Mouse (Mus musculus) cortical plate, adult 2 months (tissue): ENCODE results near the gene Pxt1. TPM values are rescaled to one million over a fixed set of nuclear protein-coding genes. Genes with fewer than 3 reads are reported as not detected.

Experiments used
- H3K27ac ChIP-seq: fragments of 200-500 bp; 2 replicates; pipeline ENCODE4 v1.5.1; 2012; ENCODE audit warnings: low read length, control low read depth, inconsistent platforms; ENCODE audit not compliant: insufficient read depth
- H3K4me1 ChIP-seq: fragments of 200-500 bp; 2 replicates; pipeline ENCODE4 v1.6.1; 2011; ENCODE audit warnings: low read length; ENCODE audit not compliant: control insufficient read depth, insufficient read depth
- H3K4me3 ChIP-seq: fragments of 200-500 bp; 2 replicates; pipeline ENCODE4 v1.5.1; 2011; ENCODE audit warnings: mild to moderate bottlenecking, low read length, control low read depth; ENCODE audit not compliant: insufficient read depth
- CTCF ChIP-seq: fragments of 200-500 bp; IDR thresholded peaks from 2 replicates; pipeline ENCODE4 v1.5.1; 2011; ENCODE audit warnings: mild to moderate bottlenecking, control low read depth, low read length; ENCODE audit not compliant: insufficient read depth; ENCODE audit errors: extremely low read depth
- POLR2A ChIP-seq: fragments of 200-500 bp; IDR thresholded peaks from 2 replicates; pipeline ENCODE4 v1.6.1; 2011; ENCODE audit warnings: mild to moderate bottlenecking, low read length, control low read depth; ENCODE audit not compliant: insufficient read depth; ENCODE audit errors: extremely low read depth
- polyA plus RNA-seq: library from polyadenylated mRNA; depleted of rRNA; stranded (reverse); fragments of >200 nt; gene quantifications from 2 replicates; pipeline ENCODE4 v1.2.3, GENCODE M21; 2012

The Pxt1 gene
- polyA plus RNA-seq, 1 experiment: not detected

DNA sequence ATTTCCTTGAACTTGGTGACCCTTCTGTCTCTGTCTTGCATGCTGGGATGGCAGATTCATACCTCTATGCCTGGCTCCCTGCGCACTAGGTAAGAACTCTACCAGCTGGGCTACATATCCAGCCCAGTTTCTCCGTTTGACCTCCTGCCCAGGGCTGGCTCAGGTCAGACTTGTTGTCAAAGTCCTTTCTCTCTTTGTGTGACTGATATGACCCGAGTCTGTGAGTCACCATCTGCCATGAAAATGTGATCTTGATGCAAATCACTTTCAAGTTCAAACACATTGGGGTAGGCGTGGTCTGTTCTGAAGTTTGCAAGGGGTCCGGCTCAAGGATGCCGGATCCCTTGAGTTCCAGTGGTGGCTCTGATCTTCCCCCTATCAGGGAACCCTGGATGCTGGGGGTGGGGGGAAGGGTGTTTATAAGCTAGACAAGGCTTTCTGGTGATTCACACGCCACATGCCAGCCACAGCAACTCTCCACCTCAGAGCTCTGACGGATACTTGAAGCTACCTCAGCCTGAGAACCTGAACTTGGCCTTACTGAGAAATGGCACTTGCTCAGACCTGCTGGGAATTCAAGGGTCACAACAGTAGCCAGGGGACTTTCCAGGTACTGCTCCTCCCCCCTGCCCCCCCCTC, 18.6 kb downstream of the Pxt1 start:
- Histone ChIP-seq H3K4me1 (no peaks in the 10 kb centered on the region), H3K4me3 (no peak overlapping the region), H3K27ac (no peak overlapping the region)
- TF ChIP-seq POLR2A: no peak
- TF ChIP-seq CTCF: no peak

DNA sequence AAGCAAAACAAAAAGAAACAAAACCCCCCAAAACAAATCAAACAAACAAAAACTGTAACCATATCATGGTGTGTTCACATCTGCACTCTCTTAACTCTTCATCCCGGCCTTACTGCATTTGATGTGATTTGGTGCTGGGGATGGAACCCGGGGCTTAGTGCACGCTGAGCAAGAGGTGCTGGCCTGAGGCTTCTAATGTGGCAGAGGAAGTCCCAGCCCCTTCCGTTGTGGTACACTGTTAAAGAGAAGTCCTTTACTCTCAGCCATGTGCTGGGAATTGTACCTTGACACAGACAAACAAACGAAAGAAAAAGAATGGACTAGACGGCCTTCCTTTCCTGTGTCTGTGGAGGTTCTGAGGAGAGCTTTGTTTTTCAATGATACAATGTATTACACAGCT, 21.5 kb downstream of the Pxt1 start:
- H3K4me1 ChIP-seq: no peaks in the 10 kb centered on the region
- no peak overlapping the region for H3K27ac ChIP-seq
- no peak for TF ChIP-seq POLR2A
- no peak overlapping the region for H3K4me3 ChIP-seq

DNA sequence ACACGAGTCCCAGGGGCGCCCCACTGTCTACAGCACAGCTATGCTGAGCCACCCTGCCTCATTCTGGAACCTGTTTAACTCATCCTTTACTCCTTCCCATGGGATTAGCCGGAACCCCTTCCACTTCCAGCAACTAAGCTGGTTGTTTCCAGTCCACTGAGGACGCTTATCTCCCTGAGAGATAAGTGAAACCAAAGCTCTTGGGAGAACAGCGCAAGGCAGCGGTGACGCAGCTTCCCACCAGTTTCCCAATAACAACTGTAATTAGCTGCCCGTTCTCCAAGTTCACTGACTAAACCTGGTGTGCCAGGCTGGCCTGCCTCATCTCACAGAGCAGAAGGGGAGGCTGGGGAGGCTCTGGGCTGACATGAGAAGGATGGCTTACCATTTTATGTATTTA, 22.6 kb downstream of the Pxt1 start:
- H3K4me3 ChIP-seq: no peak overlapping the region
- no peaks in the 10 kb centered on the region for H3K4me1 ChIP-seq
- TF ChIP-seq CTCF: no peak
- TF ChIP-seq POLR2A: no peak
- no peak overlapping the region for H3K27ac ChIP-seq

DNA sequence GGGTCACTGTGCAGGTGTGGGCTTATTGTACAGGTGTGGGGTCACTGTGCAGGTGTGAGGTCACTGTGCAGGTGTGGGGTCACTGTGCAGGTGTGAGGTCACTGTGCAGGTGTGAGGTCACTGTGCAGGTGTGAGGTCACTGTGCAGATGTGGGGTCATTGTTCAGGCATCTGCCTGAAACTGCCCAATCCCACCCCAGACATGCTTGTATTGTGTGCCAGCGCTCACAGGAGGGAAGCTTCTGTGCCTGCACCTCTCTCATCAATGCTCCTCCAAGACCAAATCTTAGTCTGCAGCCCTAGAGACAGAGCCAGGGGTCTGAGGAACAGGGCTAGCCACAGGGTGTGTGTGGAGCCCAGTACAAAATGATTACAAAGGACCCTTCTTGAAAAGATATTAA, 27.1 kb downstream of the Pxt1 start:
- Histone ChIP-seq H3K4me1 (no peaks in the 10 kb centered on the region), H3K27ac (no peak overlapping the region), H3K4me3 (no peak overlapping the region)
- TF ChIP-seq POLR2A (no peak), CTCF (no peak)

DNA sequence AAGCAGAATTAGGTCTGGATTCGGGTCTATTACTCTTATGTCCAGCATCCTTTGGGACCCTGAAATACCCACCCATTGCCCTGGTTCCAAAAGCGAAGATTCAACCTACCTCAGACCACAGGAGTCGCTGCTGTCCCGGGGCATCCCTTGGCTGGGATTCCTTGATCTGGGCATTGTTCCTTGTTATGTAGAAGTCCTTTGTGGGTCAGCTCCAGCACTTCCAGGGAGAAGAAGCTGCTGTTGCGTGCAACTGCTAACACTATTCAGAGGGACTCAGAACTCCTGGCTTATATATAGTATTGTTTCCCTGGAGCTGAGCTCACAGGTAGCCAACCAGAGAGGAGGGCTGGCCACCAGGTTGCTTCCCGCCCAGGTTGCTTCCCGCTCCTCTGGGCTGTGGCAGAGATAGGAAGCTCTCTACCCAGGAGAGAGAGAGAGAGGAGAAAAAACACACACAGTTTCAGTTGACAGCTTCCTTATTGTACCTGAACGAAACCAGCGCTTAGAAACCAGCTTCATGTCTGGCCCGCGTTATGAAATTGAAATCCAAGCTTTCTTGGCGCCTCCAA, 28.5 kb downstream of the Pxt1 start, which contains the start of gene 4930539E08Rik:
TSS of gene 4930539E08Rik (minus strand) at position 265 of the 569 bp plus-strand sequence.
- no peaks in the 10 kb centered on the region for H3K4me1 ChIP-seq
- H3K4me3 ChIP-seq: no peak within 1 kb of the TSS
- TF ChIP-seq CTCF (no peak), POLR2A (no peak)
- no peak within 1 kb of the TSS for H3K27ac ChIP-seq

DNA sequence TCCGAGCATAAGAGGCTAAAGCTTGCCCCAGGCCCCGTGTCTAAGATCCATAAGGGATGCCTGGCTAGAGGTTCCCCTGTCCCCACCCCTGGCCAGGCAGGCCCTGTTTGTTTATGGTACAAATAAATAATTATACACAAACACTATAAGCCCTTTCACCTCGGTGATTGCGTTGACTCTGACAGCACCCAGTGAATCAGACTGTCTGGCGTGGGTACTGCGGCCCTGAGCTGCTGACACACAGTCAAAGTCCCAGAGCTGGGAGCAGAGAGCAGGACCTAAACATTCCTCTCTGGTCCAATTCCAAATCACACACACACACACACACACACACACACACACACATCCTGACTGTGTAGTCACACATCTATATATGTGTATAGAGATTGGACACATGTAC, 29.7 kb downstream of the Pxt1 start:
- TF ChIP-seq POLR2A (no peak), CTCF (no peak)
- Histone ChIP-seq H3K4me1 (no peaks in the 10 kb centered on the region), H3K4me3 (no peak overlapping the region), H3K27ac (no peak overlapping the region)

DNA sequence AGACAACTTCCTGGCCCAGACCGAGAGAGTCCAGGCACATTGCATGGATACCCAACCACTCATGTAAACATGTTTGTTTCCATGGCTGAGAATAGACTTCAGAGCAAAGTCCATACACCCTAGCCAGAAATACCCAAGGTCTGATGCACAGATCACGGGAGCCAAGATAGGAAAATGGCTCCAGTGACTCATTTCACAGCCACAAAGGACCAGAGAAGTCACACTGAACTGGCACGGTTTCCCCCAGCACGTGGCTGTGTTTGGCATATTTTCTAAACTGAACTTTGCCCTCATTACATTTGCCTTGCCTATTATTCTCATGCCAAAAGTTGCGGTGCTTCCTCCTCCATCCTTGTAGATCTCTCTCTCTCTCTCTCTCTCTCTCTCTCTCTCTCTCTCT, 30.4 kb downstream of the Pxt1 start:
- Histone ChIP-seq H3K4me1 (peaks cover 1% of the 10 kb centered on the region; the same call in 1 of the 2 replicates), H3K4me3 (no peak overlapping the region), H3K27ac (no peak overlapping the region)
- TF ChIP-seq POLR2A (no peak), CTCF (no peak)

DNA sequence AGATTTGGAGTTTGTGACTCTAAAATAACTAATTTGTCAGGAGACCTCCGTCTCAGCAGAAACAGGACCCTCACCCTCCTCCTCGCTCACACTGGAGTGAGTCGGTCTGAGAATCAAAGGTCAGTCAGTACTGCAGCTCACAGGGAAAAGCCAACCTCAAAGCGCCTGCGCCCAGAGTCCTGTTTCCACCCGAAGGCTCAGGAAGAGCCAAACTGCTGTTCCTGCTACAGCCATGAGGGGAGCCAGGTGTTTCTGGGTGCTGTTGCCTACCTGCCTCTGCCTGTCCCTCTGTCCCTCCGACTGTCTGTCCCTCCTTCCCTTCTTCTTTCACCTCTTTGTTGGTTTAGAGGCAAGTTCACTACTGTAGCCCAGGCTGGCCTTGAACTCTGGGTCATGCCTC, 33.5 kb downstream of the Pxt1 start:
- Histone ChIP-seq H3K4me3 (no peak overlapping the region), H3K4me1 (peaks cover 5% of the 10 kb centered on the region; the same call in 1 of the 2 replicates), H3K27ac (no peak overlapping the region)
- no peak for TF ChIP-seq CTCF
- TF ChIP-seq POLR2A: no peak

DNA sequence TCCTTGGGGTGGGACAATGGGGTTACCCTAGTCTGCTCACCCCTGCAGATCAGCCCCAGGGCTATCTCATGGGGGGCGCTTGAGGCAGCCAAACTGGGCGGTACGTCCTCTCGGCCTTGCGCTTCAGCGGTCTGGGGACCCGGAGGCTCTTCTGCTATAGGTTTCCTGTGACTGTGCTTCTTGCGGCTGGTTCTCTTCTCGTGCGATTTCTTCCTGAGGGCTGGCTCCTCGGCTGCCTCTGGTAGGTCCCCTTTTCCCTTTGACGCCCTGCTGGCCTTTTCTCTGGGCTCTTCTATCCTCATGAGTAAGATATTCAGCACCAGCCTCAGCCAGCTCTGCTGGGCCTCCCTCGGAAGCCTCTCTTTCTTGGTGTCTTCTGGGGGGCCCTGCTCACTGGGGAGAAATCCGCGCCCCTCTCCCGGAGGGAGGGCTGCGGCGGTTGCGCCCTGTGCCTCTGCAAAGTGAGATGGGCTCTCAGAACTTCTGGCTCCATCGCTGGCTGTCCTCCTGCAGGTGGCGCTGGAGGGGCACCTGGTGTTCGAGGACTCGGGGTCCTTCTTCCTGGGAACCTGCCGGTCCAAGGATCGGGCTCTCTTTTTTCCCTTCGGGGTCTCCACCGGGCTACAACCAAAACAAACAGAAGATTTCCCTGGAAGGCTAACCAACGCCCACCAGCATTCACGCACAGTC, 34.2 kb downstream of the Pxt1 start:
- no peak overlapping the region for H3K27ac ChIP-seq
- H3K4me3 ChIP-seq: no peak overlapping the region
- TF ChIP-seq CTCF: 0 out of 2 replicates have a peak, but pooled peaks have one; percentile 18
- TF ChIP-seq POLR2A: no peak
- peaks cover 7% of the 10 kb centered on the region for H3K4me1 ChIP-seq

DNA sequence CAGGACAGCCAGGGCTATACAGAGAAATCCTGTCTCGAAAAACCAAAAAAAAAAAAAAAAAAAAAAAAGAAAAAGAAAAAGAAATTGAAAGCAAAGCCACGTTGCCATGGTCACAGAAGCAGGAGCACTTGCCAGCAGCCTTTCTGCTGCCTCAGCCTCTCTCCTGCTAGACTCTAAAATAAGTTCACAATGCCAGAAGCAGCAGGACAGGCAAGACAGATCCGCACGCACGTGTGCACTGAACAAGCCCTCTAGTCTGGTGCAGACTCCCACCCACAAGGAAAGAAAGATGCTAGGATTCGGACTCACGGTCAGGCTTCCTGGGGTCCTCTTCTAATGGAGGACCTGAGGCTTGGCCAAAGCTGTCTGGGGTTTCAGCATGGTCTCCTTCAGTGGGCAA, 35.7 kb downstream of the Pxt1 start:
- peak overlapping the region; percentile 24; the same call in 1 of the 2 replicates for H3K27ac ChIP-seq
- H3K4me1 ChIP-seq: peaks cover 7% of the 10 kb centered on the region
- H3K4me3 ChIP-seq: no peak overlapping the region
- TF ChIP-seq POLR2A (peak; percentile 43; the same call in 1 of the 2 replicates), CTCF (no peak)
